Mouse (Mus musculus) limb, embryonic 13.5 days (tissue): ENCODE data around the gene Rdh16f1. TPM values are rescaled to one million over a fixed set of nuclear protein-coding genes. Genes with fewer than 3 reads are reported as not detected.

Experiments
- ATAC-seq: fragments of 200-750 bp; cut with Nextera tagmentation; 2 replicates; pipeline ENCODE4 v1.8.0; 2017; ENCODE audit warnings: low read depth, moderate number of reproducible peaks, moderate TSS enrichment; ENCODE audit not compliant: low FRiP score
- H3K27ac ChIP-seq: fragments of 300-500 bp; sonication (generic); 2 replicates; pipeline ENCODE4 v1.5.1; 2015; ENCODE audit warnings: inconsistent platforms, mild to moderate bottlenecking, moderate library complexity
- H3K27me3 ChIP-seq: fragments of 300-500 bp; sonication (generic); 2 replicates; pipeline ENCODE4 v1.6.1; 2015; ENCODE audit warnings: mild to moderate bottlenecking, inconsistent platforms
- H3K36me3 ChIP-seq: fragments of 300-500 bp; sonication (generic); 2 replicates; pipeline ENCODE4 v1.6.1; 2015; ENCODE audit warnings: inconsistent platforms, mild to moderate bottlenecking, moderate library complexity
- H3K4me1 ChIP-seq: fragments of 300-500 bp; sonication (generic); 2 replicates; pipeline ENCODE4 v1.6.1; 2015; ENCODE audit warnings: inconsistent platforms
- H3K4me2 ChIP-seq: fragments of 300-500 bp; sonication (generic); replicated peaks from 2 replicates; pipeline ENCODE4 v1.6.1; 2015; ENCODE audit warnings: inconsistent platforms, mild to moderate bottlenecking, moderate library complexity
- H3K4me3 ChIP-seq: fragments of 300-500 bp; sonication (generic); 2 replicates; pipeline ENCODE4 v1.5.1; 2015; ENCODE audit warnings: moderate library complexity, mild to moderate bottlenecking, inconsistent platforms
- H3K9ac ChIP-seq: fragments of 300-500 bp; sonication (generic); 2 replicates; pipeline ENCODE4 v1.6.1; 2015; ENCODE audit warnings: mild to moderate bottlenecking, inconsistent platforms
- H3K9me3 ChIP-seq: fragments of 300-500 bp; sonication (generic); 2 replicates; pipeline ENCODE4 v1.6.1; 2016; ENCODE audit warnings: inconsistent platforms
- WGBS: fragments of 180-500 bp; shearing (Covaris S2); methylation state at CpG from one replicate; pipeline ENCODE4 v1.1.7; 2015; 5-methylcytosine and 5-hydroxymethylcytosine counted together
- polyA plus RNA-seq: library from polyadenylated mRNA; unstranded; fragments of >200 nt; fragmentation: Nextera tagmentation; extraction: Ambion mirVana; gene quantifications from 2 replicates; pipeline ENCODE4 v1.2.1, GENCODE M21; 2015

The Rdh16f1 gene
- polyA plus RNA-seq, result not detected in 2 replicates

DNA sequence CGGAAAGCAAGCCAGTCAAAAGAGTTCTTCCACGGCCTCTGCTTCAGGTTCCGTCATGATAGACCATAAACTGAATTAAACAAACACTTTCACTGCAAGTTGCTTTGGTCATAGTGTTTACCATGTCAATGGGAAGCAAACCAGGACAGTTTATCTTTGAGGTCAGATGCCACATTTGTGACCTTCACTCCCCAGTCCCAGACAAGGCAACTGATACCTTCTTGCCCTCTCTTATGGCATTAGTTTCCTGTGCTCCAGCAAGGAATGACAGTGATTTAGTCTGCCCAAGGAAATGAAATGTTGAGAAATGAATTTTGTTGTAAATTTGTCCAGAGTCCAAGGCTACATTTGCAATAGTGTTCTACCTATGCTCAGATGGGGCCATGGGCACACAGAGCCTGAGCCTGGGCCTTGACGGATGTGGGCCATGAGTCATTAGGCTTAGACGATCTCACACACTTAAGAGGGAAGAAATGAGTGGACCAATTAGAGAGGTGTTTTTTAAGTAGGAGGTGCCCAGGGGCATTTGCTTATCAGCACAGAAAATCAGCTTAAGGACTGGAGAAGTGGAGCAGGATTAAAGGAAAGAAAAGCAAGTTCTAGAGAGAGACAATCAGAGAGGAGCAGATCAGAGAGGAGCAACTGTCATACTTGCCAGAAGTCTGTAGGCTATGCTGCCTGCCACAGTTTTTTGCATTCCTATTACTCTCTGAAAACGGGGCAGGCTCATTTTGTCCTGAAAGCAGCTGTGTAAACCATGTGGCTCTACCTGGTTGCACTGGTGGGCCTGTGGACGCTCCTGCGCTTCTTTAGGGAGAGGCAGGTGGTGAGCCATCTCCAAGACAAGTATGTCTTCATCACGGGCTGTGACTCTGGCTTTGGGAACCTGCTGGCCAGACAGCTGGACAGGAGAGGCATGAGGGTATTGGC, at the start of gene Rdh16f1, which contains the start of gene Rdh1:
Gene Rdh16f1 (plus strand): TSS at position 607 of the 930 bp plus-strand sequence.
Gene Rdh1 (plus strand): TSS at position 541 of the 930 bp plus-strand sequence.
- H3K27ac ChIP-seq, result no peak within 1 kb of the TSS
- ATAC-seq, result no peak
- no peaks in the 10 kb centered on the region for H3K9me3 ChIP-seq
- 63% methylated on average over 9 of the region's 9 CpGs for WGBS
- H3K27me3 ChIP-seq, result no peaks in the 10 kb centered on the region
- H3K4me1 ChIP-seq, result no peaks in the 10 kb centered on the region; the same call in 1 of the 2 replicates
- H3K9ac ChIP-seq, result no peak within 1 kb of the TSS
- no peaks in the 10 kb centered on the region for H3K36me3 ChIP-seq
- H3K4me3 ChIP-seq, result no peak within 1 kb of the TSS
- no peak within 1 kb of the TSS for H3K4me2 ChIP-seq

DNA sequence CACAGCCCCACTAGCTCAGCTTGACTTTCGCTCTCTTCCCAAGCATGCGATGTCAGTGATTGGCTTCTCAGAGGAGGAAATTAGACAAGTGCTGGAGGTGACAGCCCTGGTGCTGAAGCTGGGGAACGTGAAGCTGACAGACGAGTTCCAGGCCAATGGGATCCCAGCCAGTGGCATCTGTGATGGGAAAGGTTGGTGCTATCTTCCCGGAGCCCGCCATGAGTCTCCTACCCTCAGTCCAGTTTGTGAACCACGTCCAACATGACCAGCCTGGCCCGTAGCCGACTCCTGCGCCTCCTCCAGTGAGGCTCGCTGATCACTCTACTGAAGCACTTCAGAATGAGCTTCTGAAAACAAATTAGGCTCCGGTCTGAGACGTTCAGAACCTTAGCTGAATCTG, 49.3 kb upstream of the Rdh16f1 start:
- no peaks in the 10 kb centered on the region for H3K9me3 ChIP-seq
- 76% methylated on average over 13 of the region's 13 CpGs for WGBS
- no peak for ATAC-seq
- no peak overlapping the region for H3K9ac ChIP-seq
- H3K36me3 ChIP-seq, result no peaks in the 10 kb centered on the region
- no peak overlapping the region for H3K4me2 ChIP-seq
- H3K27me3 ChIP-seq, result no peaks in the 10 kb centered on the region
- no peak overlapping the region for H3K27ac ChIP-seq
- no peak overlapping the region for H3K4me3 ChIP-seq
- H3K4me1 ChIP-seq, result peaks cover 11% of the 10 kb centered on the region; the same call in 1 of the 2 replicates

DNA sequence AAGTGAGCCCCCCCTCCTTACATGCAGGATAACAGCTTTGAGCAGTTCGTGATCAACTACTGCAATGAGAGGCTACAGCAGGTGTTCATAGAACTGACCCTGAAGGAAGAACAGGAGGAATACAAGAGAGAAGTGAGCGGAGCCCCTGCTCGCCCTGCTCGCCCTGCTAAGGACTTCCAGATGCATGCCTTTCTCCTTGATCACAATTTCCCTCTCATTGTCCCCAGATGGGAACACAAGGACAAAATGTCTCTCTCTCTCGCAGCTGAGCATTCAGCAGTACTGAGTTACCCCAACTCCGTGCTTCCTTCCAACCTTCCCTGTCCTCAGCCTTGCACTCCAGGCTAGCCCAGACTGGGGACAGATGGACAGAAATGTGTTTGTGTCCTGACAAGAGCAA, 46.9 kb upstream of the Rdh16f1 start:
- Histone ChIP-seq H3K27ac (no peak overlapping the region), H3K4me2 (no peak overlapping the region), H3K4me3 (no peak overlapping the region), H3K9ac (no peak overlapping the region), H3K36me3 (no peaks in the 10 kb centered on the region), H3K9me3 (no peaks in the 10 kb centered on the region), H3K4me1 (peaks cover 11% of the 10 kb centered on the region; the same call in 1 of the 2 replicates), H3K27me3 (no peaks in the 10 kb centered on the region)
- no peak for ATAC-seq
- 42% methylated on average over 6 of the region's 6 CpGs for WGBS

DNA sequence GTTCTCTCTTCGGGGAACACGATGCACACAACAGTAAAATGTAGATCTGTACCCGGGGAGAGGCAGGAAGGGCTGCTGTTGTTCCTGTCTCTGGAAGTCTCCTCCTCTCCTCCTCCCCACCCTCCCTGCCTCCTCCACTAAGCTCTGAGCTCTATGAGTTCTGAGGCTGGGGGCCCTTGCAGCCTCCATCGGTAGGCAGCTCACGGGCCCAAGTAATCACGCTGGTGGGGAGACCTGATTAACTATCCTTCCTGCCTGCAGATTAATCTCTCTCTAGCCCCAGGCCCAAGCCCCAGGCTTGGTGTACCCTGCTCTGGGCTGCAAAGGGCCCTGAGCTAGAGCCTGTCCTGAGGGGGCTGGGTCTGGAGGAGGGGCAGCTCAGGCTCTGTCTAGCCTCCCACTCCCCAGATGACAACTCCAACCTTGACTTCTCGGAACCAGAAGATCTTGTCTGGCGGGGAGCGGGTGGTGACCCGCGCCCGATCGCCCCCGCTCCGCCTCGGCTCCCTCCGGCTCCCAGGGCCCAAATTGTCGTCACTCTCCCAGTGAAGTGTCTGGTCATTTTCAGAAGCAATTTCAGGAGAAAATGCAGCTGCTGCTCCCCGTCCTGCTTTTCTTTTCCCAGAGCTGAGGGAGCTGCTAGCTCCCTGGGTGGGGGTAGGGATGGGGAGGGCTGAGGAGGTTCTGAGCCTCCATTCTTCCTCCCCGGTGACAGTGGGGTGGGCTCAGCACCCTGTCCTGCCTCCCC, 37.7 kb upstream of the Rdh16f1 start:
- no peaks in the 10 kb centered on the region for H3K9me3 ChIP-seq
- H3K4me2 ChIP-seq, result peak overlapping the region; percentile 45
- no peak overlapping the region for H3K27ac ChIP-seq
- peaks cover 38% of the 10 kb centered on the region for H3K27me3 ChIP-seq
- 0 out of 2 replicates have a peak overlapping the region, but pooled peaks have one; percentile 10 for H3K4me3 ChIP-seq
- WGBS, result 13% methylated on average over 20 of the region's 20 CpGs
- ATAC-seq, result no peak; the same call in 1 of the 2 replicates
- peak overlapping the region; percentile 54 for H3K9ac ChIP-seq
- no peaks in the 10 kb centered on the region for H3K36me3 ChIP-seq
- H3K4me1 ChIP-seq, result peaks cover 15% of the 10 kb centered on the region

DNA sequence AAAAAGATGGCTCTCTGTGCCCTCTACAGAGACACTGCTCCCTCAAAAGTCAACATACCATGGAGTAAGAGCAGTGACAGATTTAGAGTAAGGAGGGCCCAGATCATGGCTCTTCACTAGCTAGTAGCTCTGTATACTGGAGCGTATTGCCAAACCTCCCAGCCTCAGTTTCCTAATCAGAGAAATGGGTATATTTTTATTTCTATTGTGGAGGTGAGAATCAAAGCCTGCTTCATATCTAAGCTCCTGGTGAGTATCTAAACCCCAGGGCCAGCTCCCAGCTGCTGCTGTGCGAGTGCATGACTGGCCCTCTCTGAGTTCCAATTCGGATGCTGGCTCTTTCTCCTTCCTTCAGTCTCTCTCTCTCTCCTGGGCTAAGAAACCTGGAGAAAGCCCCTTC, 35.4 kb upstream of the Rdh16f1 start, which contains the start of gene Tac2:
Gene Tac2 (plus strand): TSS at position 301 of the 400 bp plus-strand sequence.
- no peaks in the 10 kb centered on the region for H3K9me3 ChIP-seq
- H3K4me2 ChIP-seq, result no peak within 1 kb of the TSS
- no peak within 1 kb of the TSS for H3K9ac ChIP-seq
- ATAC-seq, result no peak
- peaks cover 47% of the 10 kb centered on the region for H3K27me3 ChIP-seq
- H3K36me3 ChIP-seq, result no peaks in the 10 kb centered on the region
- H3K4me3 ChIP-seq, result no peak within 1 kb of the TSS
- H3K27ac ChIP-seq, result no peak within 1 kb of the TSS
- H3K4me1 ChIP-seq, result peaks cover 15% of the 10 kb centered on the region
- 79% methylated on average over 3 of the region's 3 CpGs for WGBS

DNA sequence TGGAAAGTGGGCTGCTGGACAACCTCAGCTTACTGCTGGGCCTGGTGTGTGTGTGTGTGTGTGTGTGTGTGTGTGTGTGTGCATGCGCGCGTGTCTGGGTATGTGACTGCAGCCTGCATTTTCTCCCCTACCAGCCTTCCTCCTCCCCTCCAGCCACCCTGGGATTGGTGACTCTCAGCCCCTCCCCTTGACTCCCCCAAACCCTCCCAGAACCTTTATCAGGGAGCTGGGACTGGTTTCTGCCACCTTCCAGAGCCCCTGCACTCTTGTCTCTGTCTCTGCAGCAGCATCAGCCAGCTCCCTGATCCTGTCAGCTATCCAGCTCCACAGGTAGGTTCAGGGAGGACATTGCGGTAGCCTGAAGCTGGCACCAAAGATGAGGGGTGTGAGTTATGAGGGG, 34.5 kb upstream of the Rdh16f1 start:
- Histone ChIP-seq H3K4me3 (no peak overlapping the region), H3K4me1 (peaks cover 15% of the 10 kb centered on the region), H3K9ac (no peak overlapping the region), H3K4me2 (no peak overlapping the region), H3K27me3 (peaks cover 40% of the 10 kb centered on the region), H3K9me3 (no peaks in the 10 kb centered on the region), H3K36me3 (no peaks in the 10 kb centered on the region), H3K27ac (no peak overlapping the region)
- WGBS, result 63% methylated on average over 4 of the region's 4 CpGs
- ATAC-seq, result no peak

DNA sequence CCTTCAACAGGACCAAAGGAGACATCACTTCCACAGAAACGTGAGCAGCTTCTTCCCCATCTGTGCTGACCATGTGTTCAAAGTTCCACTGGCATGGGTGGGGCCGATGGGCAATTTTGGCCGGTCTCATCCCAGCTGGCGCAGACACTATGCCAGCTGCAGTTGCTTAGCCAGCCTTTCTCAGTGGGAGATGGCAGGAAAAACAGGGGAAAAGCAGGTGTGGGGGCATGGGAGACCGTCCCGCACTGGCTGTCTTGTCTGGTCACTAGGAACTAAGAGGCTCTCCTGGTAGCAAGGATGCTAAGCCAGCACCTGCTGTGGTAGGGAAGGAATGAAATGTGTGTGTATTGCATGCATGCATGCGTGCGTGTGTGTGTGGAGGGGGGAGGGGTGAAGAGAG, 31.1 kb upstream of the Rdh16f1 start:
- no peak overlapping the region for H3K9ac ChIP-seq
- ATAC-seq, result no peak
- no peaks in the 10 kb centered on the region for H3K36me3 ChIP-seq
- no peak overlapping the region for H3K27ac ChIP-seq
- no peak overlapping the region for H3K4me2 ChIP-seq
- H3K4me1 ChIP-seq, result peaks cover 2% of the 10 kb centered on the region; the same call in 1 of the 2 replicates
- H3K9me3 ChIP-seq, result no peaks in the 10 kb centered on the region
- H3K4me3 ChIP-seq, result no peak overlapping the region
- peaks cover 12% of the 10 kb centered on the region for H3K27me3 ChIP-seq
- WGBS, result 71% methylated on average over 8 of the region's 8 CpGs

DNA sequence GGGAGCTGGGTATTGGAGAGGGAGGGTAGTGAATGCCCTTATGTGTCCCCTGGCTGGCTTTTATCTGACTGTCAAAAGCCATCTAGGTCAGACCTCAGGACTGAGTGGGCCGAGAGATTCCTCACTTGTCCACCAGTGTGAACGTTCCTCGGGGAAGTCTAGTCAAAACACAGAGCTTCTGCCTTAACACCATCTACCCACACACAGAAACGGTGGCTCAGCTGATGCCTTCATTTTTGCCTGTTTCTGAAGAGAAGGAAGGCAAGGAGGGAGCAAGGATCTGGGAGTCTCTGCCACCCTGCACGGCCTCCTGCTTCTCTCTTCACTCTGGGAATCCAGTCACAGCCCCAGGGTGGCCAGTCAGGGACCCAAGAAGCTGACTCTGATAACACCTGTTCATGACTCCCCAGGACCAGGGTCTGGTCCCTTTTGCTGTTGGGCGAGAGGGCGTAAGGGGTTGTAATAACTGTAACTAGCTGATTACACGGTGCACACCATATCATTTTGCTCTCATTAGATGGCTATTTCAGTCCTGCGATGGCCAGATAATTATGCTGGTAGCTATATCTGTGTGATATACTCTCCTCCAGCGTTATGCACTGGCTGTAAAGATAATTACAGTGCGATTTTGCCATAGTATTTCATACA, 29.2 kb upstream of the Rdh16f1 start:
- 64% methylated on average over 11 of the region's 11 CpGs for WGBS
- Histone ChIP-seq H3K4me3 (no peak overlapping the region), H3K27me3 (peaks cover 12% of the 10 kb centered on the region), H3K9ac (no peak overlapping the region), H3K4me2 (no peak overlapping the region), H3K36me3 (no peaks in the 10 kb centered on the region), H3K9me3 (no peaks in the 10 kb centered on the region), H3K27ac (no peak overlapping the region), H3K4me1 (peaks cover 2% of the 10 kb centered on the region; the same call in 1 of the 2 replicates)
- ATAC-seq, result no peak

DNA sequence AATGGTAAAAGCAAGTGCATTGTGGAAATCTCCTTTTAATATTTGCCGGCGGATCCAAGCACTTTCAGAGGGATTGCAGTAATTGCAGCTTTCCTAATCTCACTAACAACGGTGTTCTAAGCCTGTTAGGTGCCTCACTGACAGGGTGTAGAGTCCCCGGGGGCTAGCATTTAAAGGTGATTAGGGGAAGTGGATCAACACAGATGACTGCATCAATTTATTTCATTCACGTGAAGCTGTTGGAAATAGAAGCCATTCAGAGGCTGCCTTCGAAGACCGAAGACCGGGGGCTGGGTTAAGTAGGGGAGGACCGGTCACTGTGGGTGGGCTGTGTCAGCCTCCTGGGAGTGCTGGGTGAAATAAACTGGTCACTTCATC, 28.7 kb upstream of the Rdh16f1 start:
- Histone ChIP-seq H3K27ac (no peak overlapping the region), H3K9ac (no peak overlapping the region), H3K36me3 (no peaks in the 10 kb centered on the region), H3K4me1 (peaks cover 2% of the 10 kb centered on the region; the same call in 1 of the 2 replicates), H3K27me3 (peaks cover 9% of the 10 kb centered on the region), H3K4me2 (no peak overlapping the region), H3K4me3 (no peak overlapping the region), H3K9me3 (no peaks in the 10 kb centered on the region)
- 36% methylated on average over 9 of the region's 9 CpGs for WGBS
- ATAC-seq, result no peak

DNA sequence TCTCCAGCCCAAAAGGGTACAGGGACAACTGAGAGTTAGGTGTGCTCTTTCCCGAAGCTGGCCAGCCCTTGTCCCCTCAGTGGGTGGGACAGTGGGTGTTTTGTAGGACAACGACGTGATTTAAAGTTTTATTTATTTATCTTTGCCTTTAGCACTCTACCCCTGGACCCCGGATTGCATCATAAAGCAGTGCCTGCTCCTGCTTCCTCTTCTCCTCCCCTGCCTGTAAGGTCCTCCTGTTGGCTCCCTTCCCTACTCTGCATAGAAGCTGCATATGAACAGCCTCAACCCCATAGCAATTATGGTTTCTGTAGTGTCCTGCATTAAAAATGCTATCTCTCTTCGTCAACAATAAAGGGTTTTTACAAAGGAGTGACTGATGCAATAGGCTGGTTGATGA, 28.2 kb upstream of the Rdh16f1 start:
- H3K9me3 ChIP-seq, result no peaks in the 10 kb centered on the region
- peaks cover 2% of the 10 kb centered on the region; the same call in 1 of the 2 replicates for H3K4me1 ChIP-seq
- no peak overlapping the region for H3K4me3 ChIP-seq
- no peak overlapping the region for H3K4me2 ChIP-seq
- ATAC-seq, result no peak
- peaks cover 9% of the 10 kb centered on the region for H3K27me3 ChIP-seq
- H3K27ac ChIP-seq, result no peak overlapping the region
- no peak overlapping the region for H3K9ac ChIP-seq
- H3K36me3 ChIP-seq, result no peaks in the 10 kb centered on the region
- WGBS, result 22% methylated on average over 5 of the region's 5 CpGs

DNA sequence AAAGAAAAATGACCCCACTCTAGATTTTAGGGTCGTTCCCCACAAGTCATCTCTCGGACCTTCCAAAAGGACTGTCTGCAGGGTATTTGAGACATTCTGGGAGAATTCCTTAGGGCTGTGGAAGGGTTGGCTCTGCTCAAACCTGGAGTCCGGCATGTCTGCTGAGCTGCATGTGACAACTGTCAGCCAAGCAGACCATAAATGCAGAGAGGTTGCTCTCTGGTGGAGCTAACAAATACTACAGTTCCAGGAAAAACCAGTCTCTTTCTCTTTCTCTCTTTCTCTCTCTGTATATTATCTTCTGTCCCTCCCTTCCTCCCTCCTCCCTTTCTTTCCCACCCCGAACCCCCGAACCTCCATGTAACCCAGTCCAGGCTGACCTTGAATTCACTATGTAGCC, 25.2 kb upstream of the Rdh16f1 start:
- Histone ChIP-seq H3K9me3 (no peaks in the 10 kb centered on the region), H3K9ac (no peak overlapping the region), H3K27ac (no peak overlapping the region), H3K36me3 (no peaks in the 10 kb centered on the region), H3K4me3 (no peak overlapping the region), H3K4me2 (no peak overlapping the region), H3K27me3 (no peaks in the 10 kb centered on the region; the same call in 1 of the 2 replicates), H3K4me1 (peaks cover 6% of the 10 kb centered on the region; the same call in 1 of the 2 replicates)
- ATAC-seq, result peak; percentile 29; the same call in 1 of the 2 replicates
- WGBS, result 45% methylated on average over 5 of the region's 5 CpGs
